Mouse (Mus musculus) embryonic facial prominence, embryonic 12.5 days (tissue): ENCODE measurements at regions not wholly inside any gene's neighbourhood (a gene's known extent, or its start where the extent isn't known, plus 50 kb on each side); places are given as distances from the start of the nearest gene placed in this dataset.

Source experiments
- ATAC-seq: fragments of 200-750 bp; cut with Nextera tagmentation; 2 replicates; pipeline ENCODE4 v1.8.0; 2017; ENCODE audit not compliant: insufficient number of reproducible peaks, insufficient read depth, low FRiP score, low TSS enrichment
- H3K27ac ChIP-seq: fragments of 300-500 bp; sonication (generic); 2 replicates; pipeline ENCODE4 v1.5.1; 2016; ENCODE audit warnings: mild to moderate bottlenecking
- H3K27me3 ChIP-seq: fragments of 300-500 bp; sonication (generic); 2 replicates; pipeline ENCODE4 v1.6.1; 2016; ENCODE audit warnings: mild to moderate bottlenecking, moderate library complexity
- H3K36me3 ChIP-seq: fragments of 300-500 bp; sonication (generic); 2 replicates; pipeline ENCODE4 v1.6.1; 2016; ENCODE audit warnings: mild to moderate bottlenecking
- H3K4me1 ChIP-seq: fragments of 300-500 bp; sonication (generic); 2 replicates; pipeline ENCODE4 v1.6.1; 2016
- H3K4me2 ChIP-seq: fragments of 300-500 bp; sonication (generic); replicated peaks from 2 replicates; pipeline ENCODE4 v1.6.1; 2016; ENCODE audit warnings: mild to moderate bottlenecking, moderate library complexity
- H3K4me3 ChIP-seq: fragments of 300-500 bp; sonication (generic); 2 replicates; pipeline ENCODE4 v1.5.1; 2016; ENCODE audit warnings: mild to moderate bottlenecking
- H3K9ac ChIP-seq: fragments of 300-500 bp; sonication (generic); 2 replicates; pipeline ENCODE4 v1.6.1; 2016; ENCODE audit warnings: mild to moderate bottlenecking, moderate library complexity
- H3K9me3 ChIP-seq: fragments of 300-500 bp; sonication (generic); 2 replicates; pipeline ENCODE4 v1.6.1; 2016; ENCODE audit warnings: mild to moderate bottlenecking, moderate library complexity
- WGBS: fragments of 180-500 bp; shearing (Covaris S2); methylation state at CpG from one replicate; pipeline ENCODE4 v1.1.7; 2016; 5-methylcytosine and 5-hydroxymethylcytosine counted together

DNA sequence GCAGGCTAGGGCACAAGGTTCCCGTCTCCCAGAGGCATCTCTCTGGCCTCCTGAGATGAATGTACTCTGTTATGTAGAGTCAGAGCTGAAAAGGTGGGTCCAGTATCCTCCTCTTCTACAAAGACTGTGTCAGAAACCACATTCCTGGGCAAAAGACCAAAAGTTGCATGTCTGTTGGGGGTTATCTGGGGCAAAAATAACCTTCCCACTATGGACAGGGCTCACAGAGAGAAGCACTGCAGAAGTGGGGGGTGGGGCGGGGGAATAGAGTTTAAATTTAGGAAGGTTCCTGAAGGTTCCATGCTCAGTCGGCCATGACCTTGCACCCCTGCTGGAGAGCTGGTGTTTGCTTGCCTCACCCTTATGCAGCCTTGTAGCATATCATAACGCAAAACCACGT, 165.9 kb downstream of the B3gnt2 start:
- H3K27me3 ChIP-seq = no peaks in the 10 kb centered on the region
- no peak for ATAC-seq
- H3K4me2 ChIP-seq = no peak overlapping the region
- no peak overlapping the region for H3K27ac ChIP-seq
- peaks cover 9% of the 10 kb centered on the region; the same call in 1 of the 2 replicates for H3K4me1 ChIP-seq
- H3K36me3 ChIP-seq = no peaks in the 10 kb centered on the region
- WGBS = 82% methylated on average over 5 of the region's 5 CpGs
- H3K9me3 ChIP-seq = no peaks in the 10 kb centered on the region
- H3K9ac ChIP-seq = no peak overlapping the region
- no peak overlapping the region for H3K4me3 ChIP-seq

GRCm38 (mm10) chr11:22695237-22695636, 165.5 kb downstream of the B3gnt2 start:
- H3K27ac ChIP-seq = no peak overlapping the region
- no peaks in the 10 kb centered on the region for H3K36me3 ChIP-seq
- no peaks in the 10 kb centered on the region for H3K9me3 ChIP-seq
- peaks cover 9% of the 10 kb centered on the region; the same call in 1 of the 2 replicates for H3K4me1 ChIP-seq
- ATAC-seq = no peak
- 97% methylated on average over 1 of the region's 1 CpGs for WGBS
- no peak overlapping the region for H3K4me2 ChIP-seq
- H3K27me3 ChIP-seq = no peaks in the 10 kb centered on the region
- H3K9ac ChIP-seq = no peak overlapping the region
- H3K4me3 ChIP-seq = no peak overlapping the region

- peak; percentile 80 for ATAC-seq
- WGBS = 69% methylated on average over 5 of the region's 5 CpGs
- H3K4me3 ChIP-seq = no peak overlapping the region
Observed at GRCm38 (mm10) chr11:22698057-22698941, 162.5 kb downstream of the B3gnt2 start.

DNA sequence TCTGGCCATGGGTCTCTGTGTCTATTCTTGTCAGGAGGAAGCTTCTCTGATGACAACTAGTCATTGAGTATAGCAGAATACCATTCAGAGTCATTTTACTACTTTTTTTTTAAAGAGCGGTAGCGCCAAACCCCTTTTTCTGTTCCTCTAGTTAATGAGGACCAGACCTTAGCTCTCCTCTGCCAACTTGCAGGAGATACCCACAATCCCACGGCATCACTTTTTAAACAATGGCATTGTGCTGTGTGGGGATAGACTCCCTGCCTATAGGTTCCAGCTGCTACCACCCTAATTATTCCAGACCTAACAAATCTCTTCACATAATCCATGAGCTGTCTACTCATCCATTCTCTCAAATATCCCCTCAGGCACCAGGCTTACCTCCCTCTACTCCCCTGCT, 154.7 kb downstream of the B3gnt2 start:
- Histone ChIP-seq H3K4me3 (no peak overlapping the region), H3K27ac (no peak overlapping the region), H3K4me2 (no peak overlapping the region), H3K4me1 (no peaks in the 10 kb centered on the region), H3K9me3 (no peaks in the 10 kb centered on the region), H3K36me3 (no peaks in the 10 kb centered on the region), H3K9ac (no peak overlapping the region), H3K27me3 (no peaks in the 10 kb centered on the region)
- 49% methylated on average over 3 of the region's 3 CpGs for WGBS
- ATAC-seq = no peak

More at GRCm38 (mm10) chr11:22698057-22698941, 162.5 kb downstream of the B3gnt2 start:
- no peaks in the 10 kb centered on the region for H3K36me3 ChIP-seq
- no peaks in the 10 kb centered on the region for H3K27me3 ChIP-seq
- H3K4me2 ChIP-seq = no peak overlapping the region
- H3K27ac ChIP-seq = no peak overlapping the region
- H3K9ac ChIP-seq = no peak overlapping the region
- H3K4me1 ChIP-seq = peaks cover 9% of the 10 kb centered on the region; the same call in 1 of the 2 replicates
- no peaks in the 10 kb centered on the region for H3K9me3 ChIP-seq
